Mouse (Mus musculus) embryonic stem cell, embryonic (primary cell): Measurements from ENCODE around the gene AI837181.

Experiments
- CTCF ChIA-PET, 4 experiments: fragments of 300-600 bp in 2 of 4; fragments of 350-600 bp in 2 of 4; sonication (Branson Sonifier 250); formaldehyde crosslinking; loops; one replicate each; lab custom pipeline; 2022; ENCODE audit warnings: inconsistent platforms in 2 of 4; lab: Charles Lee
- POLR2A ChIA-PET, 4 experiments: fragments of 300-600 bp in 2 of 4; fragments of 350-600 bp in 2 of 4; sonication (Branson Sonifier 250); formaldehyde crosslinking; loops; one replicate each; lab custom pipeline; 2022; ENCODE audit warnings: antibody characterized with exemption in 4 of 4, inconsistent platforms in 1 of 4; lab: Charles Lee

Gene AI837181

DNA sequence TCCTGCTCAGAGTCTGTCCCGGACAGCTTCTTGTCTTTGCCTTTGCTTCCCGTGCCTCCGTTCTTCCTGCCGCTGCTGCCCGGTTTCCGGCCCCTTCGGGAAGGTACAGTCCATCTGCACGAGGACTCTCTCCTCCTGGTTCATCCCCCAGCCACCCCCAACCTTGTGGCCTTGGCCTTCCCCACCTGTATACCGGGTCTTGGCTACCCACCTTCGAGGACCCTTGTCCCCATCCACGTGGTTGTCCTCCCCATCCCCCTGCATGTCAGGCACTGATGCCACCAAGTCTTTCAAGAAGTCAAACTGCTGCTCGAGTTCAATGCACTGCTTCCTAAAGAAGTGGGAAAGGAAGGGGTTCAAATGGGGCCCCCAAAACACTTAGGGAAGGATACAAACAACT lies 1.4 kb upstream of the AI837181 start:
- ChIA-PET CTCF (interaction anchor here in 2 of 4 experiments (0.7 to 3.7 kb wide), 10 partner anchors 8 to 75 kb away, joined by 3 to 21 read pairs (median 6); partner anchors contain the start of genes Ccdc85b (in 1 of the 2), Cst6 (in 1 of the 2), Mus81 (in 1 of the 2) and Sart1 (in 1 of the 2)), POLR2A (interaction anchor here (0.5 to 4.7 kb wide), 60 partner anchors 8 to 622 kb away, joined by 3 to 99 read pairs (median 6); partner anchors contain the start of genes Ccdc85b (in 3 of the 4), Cfl1 (in 3 of the 4), Mus81 (in 3 of the 4) and Banf1 (in 2 of the 4))

DNA sequence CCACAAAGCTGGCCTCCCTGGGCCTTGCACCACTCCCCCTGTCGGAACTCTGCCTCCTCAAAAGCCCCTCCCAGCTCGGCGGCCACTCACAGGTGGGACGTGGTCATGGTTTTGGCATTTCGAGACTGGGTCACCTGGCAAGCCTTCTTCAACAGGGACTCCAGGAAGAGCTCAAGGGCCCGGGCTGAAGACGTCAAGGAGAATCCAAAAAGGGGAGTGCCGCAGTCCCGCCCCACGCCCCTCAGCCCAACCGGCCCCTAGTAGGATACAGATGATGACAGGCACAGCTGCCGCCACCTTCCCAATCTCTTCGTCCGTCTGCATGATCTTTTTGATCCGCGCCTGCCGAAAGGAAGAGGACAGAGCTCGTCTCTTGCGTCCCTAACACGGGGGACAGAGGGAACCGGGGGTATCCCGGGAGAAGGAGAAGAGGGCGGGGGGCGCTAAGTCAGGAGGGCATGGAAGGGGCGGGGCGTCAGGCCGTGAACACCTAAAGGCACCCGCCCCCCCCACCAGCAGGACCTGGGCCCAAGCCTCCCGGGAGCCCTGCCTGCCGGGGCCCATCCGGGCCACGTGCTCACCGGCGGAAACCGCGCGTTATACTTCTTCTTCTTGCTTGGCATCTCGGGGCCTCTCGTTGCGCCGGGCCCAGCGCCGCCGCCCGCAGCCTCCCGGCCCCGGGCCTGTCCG lies 707 bp upstream of the AI837181 start:
- CTCF ChIA-PET = interaction anchor here (0.5 to 3.7 kb wide), 20 partner anchors 8 to 717 kb away, joined by 3 to 21 read pairs (median 4); partner anchors contain the start of genes Arl2 (in 1 of the 4), Ccdc85b (in 1 of the 4), Cst6 (in 1 of the 4) and Mus81 (in 1 of the 4)
- POLR2A ChIA-PET = interaction anchor here (0.5 to 4.7 kb wide), 110 partner anchors 9 to 1037 kb away, joined by 3 to 99 read pairs (median 4); partner anchors contain the start of genes Banf1 (in 3 of the 4), Ccdc85b (in 3 of the 4), Cfl1 (in 3 of the 4) and Eif1ad (in 3 of the 4)

GRCm38 (mm10) chr19:5425906-5426565 lies 1.1 kb downstream of the AI837181 start:
- ChIA-PET POLR2A (interaction anchor here (0.5 to 4.7 kb wide), 43 partner anchors 7 to 696 kb away, joined by 3 to 99 read pairs (median 7); partner anchors contain the start of genes Banf1 (in 3 of the 4), Cfl1 (in 3 of the 4), Eif1ad (in 3 of the 4) and Mus81 (in 3 of the 4)), CTCF (interaction anchor here in 3 of 4 experiments (0.6 to 3.7 kb wide), 7 partner anchors 19 to 103 kb away, joined by 3 to 17 read pairs (median 4); partner anchors contain the start of gene Tsga10ip (in 1 of the 3))

- CTCF ChIA-PET = interaction anchor here in 2 of 4 experiments (0.7 to 3.7 kb wide), 5 partner anchors 26 to 103 kb away, joined by 3 to 17 read pairs (median 5); partner anchors contain the start of gene Tsga10ip (in 1 of the 2)
These were observed 1.8 kb downstream of the AI837181 start for GRCm38 (mm10) chr19:5426640-5427290.

DNA sequence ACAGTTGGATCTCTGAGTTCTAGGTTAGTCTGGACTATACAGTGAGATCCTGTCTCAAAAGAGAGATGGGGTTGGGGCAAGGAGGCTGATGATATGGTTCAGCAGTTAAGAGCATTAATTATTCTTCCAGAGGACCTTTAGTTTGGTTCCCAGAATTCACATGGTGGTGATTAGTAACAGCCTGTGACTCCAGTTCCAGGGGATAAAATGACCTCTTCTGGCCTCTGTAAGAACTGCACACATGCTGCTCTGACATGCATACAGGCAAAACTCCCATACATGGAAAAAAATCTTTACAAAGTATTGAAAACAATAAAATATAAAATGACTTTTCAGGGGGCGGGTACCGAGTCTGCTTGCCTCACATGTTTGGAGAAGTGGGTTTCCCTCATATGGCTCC lies 3.1 kb downstream of the AI837181 start:
- CTCF ChIA-PET = interaction anchor here in 1 of 4 experiments (0.7 to 1.8 kb wide), 2 partner anchors 28 to 29 kb away, joined by 3 to 6 read pairs; no protein-coding TSS in a partner anchor
- POLR2A ChIA-PET = interaction anchor here in 1 of 4 experiments (0.7 kb wide), 1 partner anchor 20 kb away, joined by 3 read pairs; no protein-coding TSS in a partner anchor

More at GRCm38 (mm10) chr19:5426640-5427290, 1.8 kb downstream of the AI837181 start:
- POLR2A ChIA-PET = interaction anchor here (0.5 to 4.4 kb wide), 20 partner anchors 7 to 696 kb away, joined by 3 to 99 read pairs (median 8); partner anchors contain the start of genes Mus81 (in 3 of the 4), Cfl1 (in 2 of the 4), Banf1 (in 1 of the 4) and Ccdc85b (in 1 of the 4)

- CTCF ChIA-PET = interaction anchor here in 3 of 4 experiments (0.6 to 1.4 kb wide), 4 partner anchors 18 to 133 kb away, joined by 3 read pairs; partner anchors contain the start of gene Fosl1 (in 1 of the 3)
- POLR2A ChIA-PET = interaction anchor here (0.7 to 2.1 kb wide), 10 partner anchors 17 to 596 kb away, joined by 3 to 14 read pairs (median 4); partner anchors contain the start of genes Mus81 (in 2 of the 4), Ccdc85b (in 1 of the 4), Cfl1 (in 1 of the 4) and Sart1 (in 1 of the 4)
These were observed 4.3 kb downstream of the AI837181 start for GRCm38 (mm10) chr19:5429219-5429618.

DNA sequence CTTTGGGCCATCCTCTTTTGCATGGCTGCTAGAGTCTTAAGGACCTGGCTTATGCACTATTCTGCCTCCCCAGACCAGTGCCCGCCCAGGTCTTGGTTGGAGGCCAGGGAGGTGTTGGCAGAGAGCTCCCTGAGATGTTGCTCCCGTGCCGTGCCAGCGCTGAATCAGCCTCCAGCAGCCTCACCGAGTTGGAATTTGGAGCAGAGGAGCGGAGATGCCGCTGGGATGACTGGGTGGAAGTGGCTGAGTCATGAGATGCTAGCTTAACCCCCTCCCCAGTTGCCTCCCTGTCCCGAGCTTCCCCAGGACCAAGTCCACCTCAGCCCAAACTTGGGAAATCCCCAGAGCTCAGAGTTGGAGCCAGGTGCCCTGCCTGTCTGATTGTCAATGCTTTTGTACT lies 4.9 kb downstream of the AI837181 start:
- ChIA-PET CTCF (interaction anchor here in 3 of 4 experiments (0.6 to 1.4 kb wide), 3 partner anchors 22 to 133 kb away, joined by 3 read pairs; no protein-coding TSS in a partner anchor), POLR2A (interaction anchor here (0.6 to 2.1 kb wide), 11 partner anchors 16 to 595 kb away, joined by 3 to 14 read pairs (median 4); partner anchors contain the start of genes Mus81 (in 2 of the 4), Ccdc85b (in 1 of the 4), Cfl1 (in 1 of the 4) and Sart1 (in 1 of the 4))

DNA sequence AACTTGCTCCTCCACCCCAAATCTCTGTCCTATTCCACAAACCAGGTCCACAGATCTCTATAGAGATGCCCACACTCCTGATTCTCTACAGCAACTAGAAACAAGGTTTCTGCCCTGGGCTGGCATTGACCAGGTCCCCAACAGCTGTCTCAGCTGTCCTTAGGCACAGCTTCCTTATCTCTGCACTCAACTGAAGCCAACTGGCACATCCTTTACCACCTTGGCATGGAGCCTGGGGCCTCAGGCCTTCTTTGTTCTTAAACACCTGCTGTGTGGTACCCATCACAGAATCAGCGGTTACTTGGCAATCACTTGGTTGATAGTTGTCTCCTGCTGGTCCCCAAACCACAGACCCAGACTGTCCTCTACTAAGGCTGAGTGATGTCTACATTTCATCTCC lies 5.5 kb downstream of the AI837181 start:
- POLR2A ChIA-PET = interaction anchor here in 3 of 4 experiments (0.6 to 5.3 kb wide), 13 partner anchors 15 to 135 kb away, joined by 3 to 42 read pairs (median 4); partner anchors contain the start of genes Ccdc85b (in 2 of the 3), Fosl1 (in 1 of the 3), Mus81 (in 1 of the 3) and Sart1 (in 1 of the 3)
- CTCF ChIA-PET = interaction anchor here in 1 of 4 experiments (1.1 kb wide), 1 partner anchor 33 kb away, joined by 3 read pairs; no protein-coding TSS in a partner anchor

- ChIA-PET POLR2A (interaction anchor here in 3 of 4 experiments (0.5 to 5.3 kb wide), 18 partner anchors 7 to 480 kb away, joined by 3 to 43 read pairs (median 4); partner anchors contain the start of genes AI837181 (in 2 of the 3), Ccdc85b (in 2 of the 3), Cfl1 (in 2 of the 3) and Drap1 (in 2 of the 3)), CTCF (interaction anchor here in 2 of 4 experiments (0.9 to 1.3 kb wide), 2 partner anchors 25 kb away, joined by 6 to 7 read pairs; partner anchors contain the start of gene Ccdc85b (in 2 of the 2))
These were observed 7.0 kb downstream of the AI837181 start for GRCm38 (mm10) chr19:5431911-5432464.

DNA sequence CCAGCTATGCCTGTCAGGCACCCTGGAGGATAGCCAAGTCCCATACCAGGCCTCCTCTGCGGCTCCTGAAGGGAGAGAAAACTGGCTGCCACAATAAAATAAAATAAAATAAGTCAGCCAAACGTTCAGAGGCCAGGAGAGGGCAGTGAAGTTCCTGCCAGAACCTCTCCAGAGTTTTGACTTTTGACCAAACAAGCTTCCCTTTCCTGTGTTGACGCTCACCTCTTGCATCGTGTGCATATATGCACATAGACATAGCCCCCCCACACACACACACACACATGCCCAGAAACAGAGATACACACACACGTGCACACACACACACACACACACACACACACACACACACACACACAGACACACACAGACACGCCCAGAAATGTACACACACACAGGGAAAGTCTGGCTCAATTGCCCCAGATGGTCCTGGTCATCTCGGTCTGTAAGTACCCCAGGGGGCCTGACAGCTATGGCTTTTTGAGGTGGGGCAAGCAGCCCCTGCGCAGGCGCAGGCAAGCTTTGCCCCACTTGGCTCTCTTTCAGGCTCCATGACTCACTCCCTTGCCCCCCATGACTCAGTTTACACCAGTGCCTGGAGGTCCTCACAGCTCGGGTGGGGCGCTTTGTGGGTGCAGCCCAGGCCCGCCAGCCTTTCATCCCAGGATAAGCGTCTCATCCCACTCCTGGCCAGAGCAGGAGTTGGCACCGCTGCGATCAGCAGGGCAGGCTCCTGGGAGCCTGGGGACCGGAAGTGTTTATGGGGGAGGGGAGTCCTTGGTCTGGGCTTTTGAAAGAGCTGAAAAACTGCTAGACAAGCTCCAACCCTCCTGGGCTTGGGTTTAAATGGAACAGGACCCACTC lies 8.3 kb downstream of the AI837181 start:
- ChIA-PET CTCF (interaction anchor here (0.5 to 2.2 kb wide), 17 partner anchors 8 to 345 kb away, joined by 3 to 19 read pairs (median 5); partner anchors contain the start of genes Ccdc85b (in 2 of the 4), Drap1 (in 2 of the 4), AI837181 (in 1 of the 4) and Mus81 (in 1 of the 4)), POLR2A (interaction anchor here in 3 of 4 experiments (0.6 to 5.3 kb wide), 42 partner anchors 8 to 817 kb away, joined by 3 to 43 read pairs (median 4); partner anchors contain the start of genes AI837181 (in 3 of the 3), Drap1 (in 3 of the 3), Mus81 (in 3 of the 3) and Banf1 (in 2 of the 3))

GRCm38 (mm10) chr19:5433951-5434350 lies 9.0 kb downstream of the AI837181 start:
- CTCF ChIA-PET = interaction anchor here (0.6 to 2.2 kb wide), 10 partner anchors 9 to 346 kb away, joined by 3 to 19 read pairs (median 5); partner anchors contain the start of genes AI837181 (in 1 of the 4), Drap1 (in 1 of the 4), Mus81 (in 1 of the 4) and Yif1a (in 1 of the 4)
- POLR2A ChIA-PET = interaction anchor here in 3 of 4 experiments (0.6 to 5.3 kb wide), 28 partner anchors 9 to 462 kb away, joined by 3 to 43 read pairs (median 4); partner anchors contain the start of genes AI837181 (in 3 of the 3), Drap1 (in 3 of the 3), Ccdc85b (in 2 of the 3) and Mus81 (in 2 of the 3)

DNA sequence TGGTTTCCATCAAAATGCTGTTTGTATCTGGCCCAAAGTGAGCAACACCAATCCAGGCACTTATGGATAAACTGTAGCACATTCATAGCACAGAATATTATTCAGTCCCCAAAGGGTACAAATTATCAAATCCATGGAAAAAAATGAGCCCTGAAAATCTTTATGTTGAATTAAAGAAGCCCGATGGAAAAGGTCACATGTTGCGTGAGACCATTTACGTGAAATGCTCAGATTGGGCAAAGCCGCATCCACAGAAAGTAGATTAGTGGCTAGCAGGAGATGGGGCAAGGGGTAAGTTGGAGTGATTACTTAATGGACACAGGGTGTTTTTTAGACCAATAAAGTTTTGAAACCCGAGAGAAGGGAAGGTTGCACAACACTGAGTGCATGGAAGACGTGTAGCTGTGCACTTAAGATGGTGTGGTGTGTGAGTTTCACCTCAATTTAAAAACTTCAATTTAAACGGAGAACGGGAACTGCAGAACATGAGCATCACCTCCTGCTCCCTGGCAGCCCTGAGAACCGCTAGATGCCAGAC lies 19.5 kb downstream of the AI837181 start:
- ChIA-PET CTCF (no interaction called here), POLR2A (interaction anchor here in 2 of 4 experiments (0.7 to 5.7 kb wide), 4 partner anchors 11 to 12 kb away, joined by 3 to 44 read pairs (median 20); partner anchors contain the start of gene Ccdc85b (in 2 of the 2))

DNA sequence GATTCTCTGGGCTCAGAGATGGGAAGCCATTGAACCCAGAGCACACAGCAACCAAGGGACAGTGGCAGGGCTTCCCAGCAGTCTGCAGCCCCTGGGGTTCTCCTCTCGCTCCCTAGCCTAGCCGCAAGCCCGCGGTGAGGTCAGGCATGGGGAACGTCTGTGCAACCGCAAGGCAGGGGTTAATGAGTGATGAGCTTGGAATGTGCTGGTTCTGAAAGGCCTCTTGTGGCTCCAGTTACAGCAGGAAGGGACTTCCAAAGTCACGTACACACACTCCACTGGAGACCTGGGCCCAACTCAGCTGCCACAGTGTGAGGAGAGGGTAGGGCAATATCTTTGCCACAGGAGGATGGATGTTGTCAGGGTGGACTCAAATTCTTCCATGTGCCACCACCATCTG lies 20.0 kb downstream of the AI837181 start:
- CTCF ChIA-PET = interaction anchor here in 1 of 4 experiments (0.5 kb wide), 1 partner anchor 120 kb away, joined by 3 read pairs; no protein-coding TSS in a partner anchor
- POLR2A ChIA-PET = interaction anchor here in 2 of 4 experiments (0.6 to 5.7 kb wide), 7 partner anchors 11 to 897 kb away, joined by 3 to 44 read pairs (median 6); partner anchors contain the start of genes Ccdc85b (in 2 of the 2), AI837181 (in 1 of the 2) and Drap1 (in 1 of the 2)

DNA sequence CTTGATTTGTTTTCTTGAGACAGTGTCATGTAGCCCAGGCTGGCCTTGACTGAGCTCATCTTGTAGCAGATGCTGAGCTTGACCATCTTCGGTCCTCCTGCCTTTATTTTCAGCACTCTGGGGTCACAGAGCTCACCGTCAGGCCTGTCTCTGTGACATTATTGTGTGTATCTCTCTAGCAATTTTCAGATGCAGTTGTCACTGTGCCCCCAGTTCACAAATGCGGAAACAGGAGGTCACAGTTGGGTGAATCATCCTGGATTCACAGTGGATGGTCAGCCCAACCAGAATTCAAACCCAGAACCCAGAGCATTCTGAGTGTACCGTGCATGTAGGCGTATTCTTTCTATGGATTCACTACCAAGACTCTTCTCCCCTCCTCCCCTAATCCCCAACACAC lies 20.8 kb downstream of the AI837181 start:
- POLR2A ChIA-PET = interaction anchor here in 3 of 4 experiments (0.6 to 5.7 kb wide), 10 partner anchors 9 to 896 kb away, joined by 3 to 44 read pairs (median 4); partner anchors contain the start of genes Ccdc85b (in 2 of the 3), AI837181 (in 1 of the 3), Drap1 (in 1 of the 3) and Mus81 (in 1 of the 3)
- CTCF ChIA-PET = interaction anchor here in 1 of 4 experiments (0.5 kb wide), 1 partner anchor 121 kb away, joined by 3 read pairs; no protein-coding TSS in a partner anchor
